Mouse (Mus musculus) bone marrow, adult 2 months (tissue): ENCODE data around the gene Prox1. TPM values are rescaled to one million over a fixed set of nuclear protein-coding genes. Genes with fewer than 3 reads are reported as not detected.

Source experiments
- H3K27ac ChIP-seq: fragments of 200-500 bp; 2 replicates; pipeline ENCODE4 v1.5.1; 2012; ENCODE audit warnings: low read depth, mild to moderate bottlenecking, control low read depth, inconsistent platforms, low read length; ENCODE audit not compliant: control insufficient read depth, poor library complexity, insufficient read depth
- H3K4me1 ChIP-seq: fragments of 200-500 bp; 2 replicates; pipeline ENCODE4 v1.6.1; 2011; ENCODE audit warnings: low read length; ENCODE audit not compliant: control insufficient read depth, insufficient read depth
- H3K4me3 ChIP-seq: fragments of 200-500 bp; replicated peaks from 2 replicates; pipeline ENCODE3; 2011; ENCODE audit warnings: mild to moderate bottlenecking, low read depth, low read length, control low read depth; ENCODE audit not compliant: control insufficient read depth
- CTCF ChIP-seq: fragments of 200-500 bp; IDR thresholded peaks from 2 replicates; pipeline ENCODE4 v1.5.1; 2011; ENCODE audit warnings: low read length, control low read depth; ENCODE audit not compliant: control insufficient read depth, insufficient read depth
- POLR2A ChIP-seq: fragments of 200-500 bp; IDR thresholded peaks from 2 replicates; pipeline ENCODE4 v1.6.1; 2011; ENCODE audit warnings: low read depth, mild to moderate bottlenecking, control low read depth, low read length, borderline replicate concordance; ENCODE audit not compliant: control insufficient read depth
- WGBS: fragments of 180-500 bp; shearing (Covaris S2); methylation state at CpG from one replicate; pipeline ENCODE4 v1.1.7; 2018; 5-methylcytosine and 5-hydroxymethylcytosine counted together
- polyA plus RNA-seq: library from polyadenylated mRNA; stranded (reverse); fragments of >200 nt; gene quantifications from 2 replicates; pipeline ENCODE4 v1.2.4, GENCODE M21; 2011; ENCODE audit warnings: low replicate concordance; ENCODE audit not compliant: missing spikeins, insufficient read depth, insufficient read length

Gene Prox1
- polyA plus RNA-seq, 1 experiment = not detected

DNA sequence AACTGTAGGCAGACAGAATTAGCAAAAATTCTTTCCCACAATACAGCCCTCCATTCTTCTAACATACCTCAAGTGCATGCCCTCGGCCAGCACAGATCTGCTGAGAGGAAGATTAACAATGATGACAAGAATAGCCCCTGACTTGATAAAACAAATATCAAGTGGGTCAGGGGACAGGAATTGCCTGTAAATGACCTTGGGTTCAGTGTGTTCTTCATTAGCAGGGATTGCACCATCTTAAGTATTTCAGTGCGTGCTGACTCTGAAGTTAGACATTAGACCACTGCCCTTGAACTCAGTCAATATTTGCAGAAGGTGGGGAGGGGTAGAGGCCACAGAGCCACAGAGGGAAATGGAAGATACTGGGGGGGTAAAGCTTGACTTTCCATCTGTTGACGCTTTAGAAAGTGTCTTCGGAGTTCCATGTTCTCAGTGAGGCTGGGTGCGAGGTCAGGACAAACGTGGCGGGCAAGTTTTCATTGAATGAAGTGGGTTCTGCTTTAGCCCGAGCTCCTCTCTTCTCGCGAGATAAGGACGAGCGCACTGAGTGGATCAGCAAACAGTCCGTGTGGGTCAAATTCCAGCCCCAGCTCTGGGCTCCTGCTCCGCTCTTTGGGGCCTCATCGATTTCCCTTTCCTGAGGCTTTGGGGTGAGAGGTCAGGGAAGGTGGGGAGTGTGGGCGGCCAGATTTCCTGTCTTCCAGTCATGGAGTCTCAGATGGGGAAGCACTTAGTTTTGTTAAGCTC lies 63.7 kb downstream of the Prox1 start:
- WGBS = 71% methylated on average over 16 of the region's 16 CpGs
- TF ChIP-seq POLR2A (no peak), CTCF (no peak)
- Histone ChIP-seq H3K27ac (no peak overlapping the region), H3K4me3 (no peak overlapping the region), H3K4me1 (no peaks in the 10 kb centered on the region)

DNA sequence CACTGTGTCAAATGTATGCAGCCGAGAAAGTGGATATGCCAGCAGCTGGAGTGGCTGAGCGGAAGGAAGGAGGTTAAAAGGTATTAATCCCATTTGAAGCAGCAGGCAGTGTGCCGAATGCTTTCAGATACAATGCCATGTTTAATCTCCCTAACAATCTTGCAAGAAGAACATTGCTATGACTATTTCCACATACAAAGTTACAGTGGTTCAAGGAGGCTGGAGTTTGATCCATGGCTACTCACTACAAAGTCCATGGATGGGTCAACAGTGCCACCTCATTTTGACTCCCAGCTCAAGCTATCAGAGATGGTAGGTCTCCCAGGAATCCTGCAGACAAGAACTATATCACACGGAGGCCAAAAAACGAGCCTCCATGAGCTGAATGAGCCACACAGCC lies 64.5 kb downstream of the Prox1 start:
- H3K4me3 ChIP-seq = no peak overlapping the region
- 75% methylated on average over 5 of the region's 5 CpGs for WGBS
- no peaks in the 10 kb centered on the region for H3K4me1 ChIP-seq
- no peak overlapping the region for H3K27ac ChIP-seq
- TF ChIP-seq CTCF (no peak), POLR2A (no peak)

DNA sequence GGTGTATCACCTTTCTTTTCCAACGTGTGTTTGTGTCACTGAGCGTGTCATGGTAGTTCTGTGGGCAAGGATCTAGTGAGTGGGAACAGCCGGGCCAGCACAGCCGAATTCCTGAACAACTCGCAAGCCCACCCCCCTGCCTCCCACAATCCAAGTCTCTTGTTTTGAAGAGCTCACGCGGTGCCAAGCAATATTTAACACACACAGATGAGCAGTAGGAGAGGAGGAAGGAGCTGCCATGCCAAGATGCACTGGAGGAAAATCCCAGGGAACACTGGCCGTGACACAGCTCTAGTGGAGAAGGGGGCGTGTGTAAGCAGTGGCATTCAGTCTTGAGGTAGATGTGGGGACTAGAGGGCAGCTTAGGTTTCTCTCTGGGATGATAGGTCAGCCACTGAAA lies 77.2 kb downstream of the Prox1 start:
- TF ChIP-seq CTCF = no peak
- no peak for TF ChIP-seq POLR2A
- Histone ChIP-seq H3K4me3 (no peak overlapping the region), H3K27ac (no peak overlapping the region), H3K4me1 (no peaks in the 10 kb centered on the region; the same call in 1 of the 2 replicates)
- 79% methylated on average over 9 of the region's 9 CpGs for WGBS

DNA sequence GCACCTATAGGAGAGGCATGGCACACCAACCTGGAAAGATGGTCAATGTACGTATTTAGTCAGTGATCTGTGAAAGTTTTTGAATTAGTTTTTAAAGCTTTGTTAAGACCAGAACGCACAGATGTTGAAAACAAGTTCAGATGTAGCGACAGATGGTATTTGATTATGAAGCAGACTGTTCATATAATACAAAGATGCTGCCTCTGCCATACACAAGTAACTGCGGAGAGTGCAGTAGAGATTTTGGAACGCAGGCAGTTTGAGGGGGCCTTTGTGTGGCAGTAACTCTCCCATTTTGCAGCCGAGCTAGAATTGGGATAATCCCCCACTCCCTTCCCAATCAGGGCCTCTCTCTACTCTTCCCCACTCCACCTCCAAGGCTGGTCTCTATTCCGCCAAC lies 78.4 kb downstream of the Prox1 start:
- Histone ChIP-seq H3K27ac (no peak overlapping the region), H3K4me1 (no peaks in the 10 kb centered on the region; the same call in 1 of the 2 replicates), H3K4me3 (no peak overlapping the region)
- WGBS = 86% methylated on average over 7 of the region's 7 CpGs
- TF ChIP-seq CTCF (no peak), POLR2A (no peak)

DNA sequence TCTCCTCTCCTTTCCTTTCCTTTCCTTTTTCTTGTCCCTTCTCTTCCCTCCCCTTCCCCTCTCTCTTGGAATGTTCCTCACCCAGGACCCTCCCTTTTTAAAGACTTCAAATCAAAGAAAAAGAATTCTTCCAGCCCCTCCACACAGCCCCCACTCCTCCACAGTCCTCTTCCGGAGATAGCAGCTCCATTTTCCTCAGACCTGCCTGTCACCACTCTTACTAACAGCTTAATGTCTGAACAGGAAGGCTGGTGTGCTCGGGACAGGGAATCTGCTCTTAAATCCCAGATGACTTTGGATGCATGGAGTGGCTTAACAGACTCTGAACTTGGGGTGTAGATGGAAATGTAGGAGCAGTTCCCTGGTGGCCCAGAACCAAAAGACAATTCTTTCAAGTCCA lies 81.6 kb downstream of the Prox1 start:
- no peaks in the 10 kb centered on the region for H3K4me1 ChIP-seq
- no peak overlapping the region for H3K4me3 ChIP-seq
- TF ChIP-seq CTCF (no peak), POLR2A (no peak)
- 55% methylated on average over 2 of the region's 2 CpGs for whole genome bisulfite sequencing
- H3K27ac ChIP-seq = no peak overlapping the region

DNA sequence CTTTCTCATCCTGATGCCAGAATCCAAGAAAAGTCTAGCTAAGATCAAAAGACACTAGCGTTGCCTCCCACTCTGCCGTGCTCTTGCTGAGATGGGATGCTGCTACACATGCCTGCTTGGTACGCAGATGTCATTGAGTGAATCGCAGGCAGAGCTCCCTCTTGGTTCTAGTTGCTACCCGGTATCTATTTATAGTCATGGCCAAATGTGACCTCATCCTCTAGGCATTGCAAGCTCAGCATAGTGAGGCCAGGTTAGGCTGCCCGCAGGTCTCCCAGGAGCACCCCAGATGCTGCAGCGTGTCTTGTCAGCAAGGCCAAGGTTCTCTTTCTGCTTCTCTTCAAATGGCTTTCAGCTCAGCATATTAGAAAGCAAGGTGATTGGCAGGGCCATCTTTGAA lies 84.8 kb downstream of the Prox1 start:
- WGBS = 83% methylated on average over 7 of the region's 7 CpGs
- Histone ChIP-seq H3K27ac (no peak overlapping the region), H3K4me1 (no peaks in the 10 kb centered on the region), H3K4me3 (no peak overlapping the region)
- TF ChIP-seq POLR2A (no peak), CTCF (no peak)

DNA sequence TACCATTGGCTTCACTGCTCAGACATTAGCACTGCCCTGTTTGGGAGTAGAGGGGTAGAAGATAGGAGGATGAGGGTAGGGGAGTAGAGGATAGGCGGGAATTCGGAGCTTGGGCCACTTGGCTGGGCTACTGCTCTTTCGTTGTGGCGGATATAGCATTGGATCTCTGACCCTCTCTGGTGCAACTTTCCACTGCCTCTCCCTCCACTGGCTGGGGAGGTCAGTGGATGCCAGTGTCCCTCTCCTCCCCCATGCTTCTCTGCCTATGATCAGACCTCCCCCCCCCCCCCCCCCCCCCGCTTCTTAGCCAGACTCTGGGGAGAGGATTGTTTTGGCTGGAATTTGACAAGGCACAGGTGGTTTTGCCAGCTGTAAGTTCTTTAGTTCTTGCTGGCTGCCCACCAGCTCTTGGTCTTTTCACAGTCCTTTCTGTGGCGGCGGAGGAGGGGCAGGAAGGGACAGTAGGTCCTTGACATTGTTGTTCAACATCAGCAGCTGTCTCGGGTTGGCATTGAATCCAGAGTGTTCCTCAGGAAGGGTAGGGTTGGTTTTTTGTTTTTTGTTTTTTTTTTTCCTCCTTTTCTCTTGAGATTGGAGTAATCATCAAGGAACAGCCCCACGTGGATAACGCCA lies 90.8 kb downstream of the Prox1 start:
- Histone ChIP-seq H3K4me1 (no peaks in the 10 kb centered on the region), H3K4me3 (no peak overlapping the region), H3K27ac (no peak overlapping the region)
- TF ChIP-seq CTCF (no peak), POLR2A (no peak)
- WGBS = 79% methylated on average over 10 of the region's 10 CpGs

DNA sequence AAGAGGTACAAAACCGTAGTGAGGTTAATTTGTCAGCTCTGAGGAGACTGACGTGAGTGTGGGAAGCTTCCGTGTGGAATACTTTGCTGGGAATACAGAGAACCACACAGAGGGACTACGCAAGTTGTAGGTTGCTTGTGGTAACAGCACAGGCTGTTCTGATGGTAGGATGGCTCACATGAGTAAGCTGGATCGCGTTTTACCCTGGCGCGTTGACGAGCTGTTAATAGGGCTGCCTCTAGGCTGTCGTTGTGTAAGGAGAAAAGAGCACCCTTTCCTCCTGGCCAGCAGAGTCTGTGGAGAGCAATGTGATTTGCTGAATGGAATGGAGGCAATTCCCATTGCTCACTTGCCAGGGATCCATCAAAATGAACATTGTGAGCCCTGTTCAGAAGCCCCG lies 93.9 kb downstream of the Prox1 start:
- no peaks in the 10 kb centered on the region for H3K4me1 ChIP-seq
- no peak overlapping the region for H3K4me3 ChIP-seq
- 79% methylated on average over 11 of the region's 11 CpGs for WGBS
- H3K27ac ChIP-seq = no peak overlapping the region
- TF ChIP-seq CTCF = no peak
- no peak for TF ChIP-seq POLR2A

Other genes with a start within 250 kb of the Prox1 start
- gene Smyd2, start 248.4 kb downstream of the Prox1 start, polyA plus RNA-seq = 16.9 and 30.0 TPM in 2 replicates